Mouse (Mus musculus) cortical plate, adult 2 months (tissue): ENCODE data around the gene Medag.

Source experiments
- CTCF ChIP-seq: fragments of 200-500 bp; IDR thresholded peaks from 2 replicates; pipeline ENCODE4 v1.5.1; 2011; ENCODE audit warnings: mild to moderate bottlenecking, control low read depth, low read length; ENCODE audit not compliant: insufficient read depth; ENCODE audit errors: extremely low read depth
- POLR2A ChIP-seq: fragments of 200-500 bp; IDR thresholded peaks from 2 replicates; pipeline ENCODE4 v1.6.1; 2011; ENCODE audit warnings: mild to moderate bottlenecking, low read length, control low read depth; ENCODE audit not compliant: insufficient read depth; ENCODE audit errors: extremely low read depth

DNA sequence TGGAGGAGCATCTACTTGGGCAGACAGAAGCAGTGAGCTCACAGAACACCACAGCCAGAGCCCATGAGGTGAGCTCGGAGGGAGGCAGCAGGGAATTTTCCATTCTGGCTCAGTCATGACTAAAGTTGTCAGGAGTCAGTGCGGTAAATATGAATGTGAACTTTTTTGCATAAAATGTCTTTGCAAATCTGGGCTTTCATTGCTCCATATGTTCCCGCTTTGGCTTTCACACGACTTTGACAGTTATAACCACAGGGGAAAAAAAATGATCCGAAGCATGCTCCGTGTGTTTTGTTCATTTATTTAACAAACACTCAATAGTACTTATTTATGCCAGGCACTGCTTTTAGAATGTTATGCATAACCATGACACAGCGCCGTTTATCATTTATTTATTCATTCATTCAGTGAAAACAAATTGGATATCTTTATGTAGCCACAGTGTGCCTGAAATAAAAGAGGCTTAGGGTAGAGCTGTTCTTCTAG is 4.7 kb upstream of the Medag start:
- TF ChIP-seq CTCF (no peak), POLR2A (no peak)
